Mouse (Mus musculus) limb, embryonic 12.5 days (tissue): ENCODE data around the gene Olfr299. TPM values are rescaled to one million over a fixed set of nuclear protein-coding genes. Genes with fewer than 3 reads are reported as not detected.

Experiments used
- ATAC-seq: fragments of 200-750 bp; cut with Nextera tagmentation; 2 replicates; pipeline ENCODE4 v1.8.0; 2017; ENCODE audit warnings: low read depth, moderate TSS enrichment; ENCODE audit not compliant: insufficient number of reproducible peaks, insufficient read depth, low FRiP score, low TSS enrichment
- H3K27ac ChIP-seq: fragments of 300-500 bp; sonication (generic); 2 replicates; pipeline ENCODE4 v1.5.1; 2016; ENCODE audit warnings: mild to moderate bottlenecking, moderate library complexity
- H3K27me3 ChIP-seq: fragments of 300-500 bp; sonication (generic); 2 replicates; pipeline ENCODE4 v1.6.1; 2016; ENCODE audit warnings: mild to moderate bottlenecking, moderate library complexity
- H3K36me3 ChIP-seq: fragments of 300-500 bp; sonication (generic); 2 replicates; pipeline ENCODE4 v1.6.1; 2016; ENCODE audit warnings: mild to moderate bottlenecking, moderate library complexity
- H3K4me1 ChIP-seq: fragments of 300-500 bp; sonication (generic); replicated peaks from 2 replicates; pipeline ENCODE4 v1.6.1; 2016
- H3K4me2 ChIP-seq: fragments of 300-500 bp; sonication (generic); 2 replicates; pipeline ENCODE4 v1.6.1; 2016; ENCODE audit warnings: mild to moderate bottlenecking, moderate library complexity
- H3K4me3 ChIP-seq: fragments of 300-500 bp; sonication (generic); replicated peaks from 2 replicates; pipeline ENCODE4 v1.5.1; 2016; ENCODE audit warnings: mild to moderate bottlenecking
- H3K9ac ChIP-seq: fragments of 300-500 bp; sonication (generic); replicated peaks from 2 replicates; pipeline ENCODE4 v1.6.1; 2016; ENCODE audit warnings: mild to moderate bottlenecking, moderate library complexity
- H3K9me3 ChIP-seq: fragments of 300-500 bp; sonication (generic); 2 replicates; pipeline ENCODE4 v1.6.1; 2016; ENCODE audit warnings: mild to moderate bottlenecking, moderate library complexity
- WGBS: fragments of 180-500 bp; shearing (Covaris S2); methylation state at CpG from one replicate; pipeline ENCODE4 v1.1.7; 2016; 5-methylcytosine and 5-hydroxymethylcytosine counted together
- polyA plus RNA-seq: library from polyadenylated mRNA; unstranded; fragments of >200 nt; fragmentation: Nextera tagmentation; extraction: Ambion mirVana; gene quantifications from 2 replicates; pipeline ENCODE4 v1.2.1, GENCODE M21; 2016

Olfr299 gene
- polyA plus RNA-seq = not detected in 2 replicates

- H3K9me3 ChIP-seq = no peaks in the 10 kb centered on the region
- no peak within 1 kb of the TSS for H3K4me2 ChIP-seq
- no peak for ATAC-seq
- H3K27me3 ChIP-seq = no peaks in the 10 kb centered on the region
- H3K4me1 ChIP-seq = no peaks in the 10 kb centered on the region
- H3K27ac ChIP-seq = no peak within 1 kb of the TSS
- H3K9ac ChIP-seq = no peak within 1 kb of the TSS
- no peaks in the 10 kb centered on the region for H3K36me3 ChIP-seq
- WGBS = 87% methylated on average over 1 of the region's 1 CpGs
- no peak within 1 kb of the TSS for H3K4me3 ChIP-seq
Observed at GRCm38 (mm10) chr7:86459621-86460020, at the start of gene Olfr299. TSS of gene Olfr299 (plus strand) at chr7:86459921.

GRCm38 (mm10) chr7:86492384-86492783 is 32.7 kb downstream of the Olfr299 start, which contains the start of gene Olfr298:
TSS of gene Olfr298 (minus strand) at chr7:86492484.
- Histone ChIP-seq H3K4me1 (no peaks in the 10 kb centered on the region), H3K36me3 (no peaks in the 10 kb centered on the region), H3K4me2 (no peak within 1 kb of the TSS), H3K9me3 (no peaks in the 10 kb centered on the region), H3K4me3 (no peak within 1 kb of the TSS), H3K27me3 (no peaks in the 10 kb centered on the region), H3K9ac (no peak within 1 kb of the TSS), H3K27ac (no peak within 1 kb of the TSS)
- WGBS = 94% methylated on average over 1 of the region's 1 CpGs
- ATAC-seq = no peak

Other genes starting within 250 kb of the Olfr299 start
- not detected in 2 replicates for gene Vmn2r76, start 213.6 kb upstream of the Olfr299 start, polyA plus RNA-seq
- not detected in 2 replicates for gene Olfr310, start 182.7 kb upstream of the Olfr299 start, polyA plus RNA-seq
- not detected in 2 replicates for gene Olfr309, start 146.2 kb upstream of the Olfr299 start, polyA plus RNA-seq
- not detected in 2 replicates for gene Olfr308, start 134.3 kb upstream of the Olfr299 start, polyA plus RNA-seq
- gene Olfr307, start 122.3 kb upstream of the Olfr299 start, polyA plus RNA-seq = not detected in 2 replicates
- gene Olfr305, start 93.0 kb upstream of the Olfr299 start, polyA plus RNA-seq = not detected in 2 replicates
- gene Olfr304, start 73.3 kb upstream of the Olfr299 start, polyA plus RNA-seq = not detected in 2 replicates
- gene Olfr303, start 62.1 kb upstream of the Olfr299 start, polyA plus RNA-seq = not detected in 2 replicates
- not detected in 2 replicates for gene Olfr301, start 56.1 kb upstream of the Olfr299 start, polyA plus RNA-seq
- gene Olfr298, start 32.6 kb downstream of the Olfr299 start, polyA plus RNA-seq = not detected in 2 replicates
- not detected in 2 replicates for gene Olfr297, start 60.0 kb downstream of the Olfr299 start, polyA plus RNA-seq
- gene Olfr295, start 123.9 kb downstream of the Olfr299 start, polyA plus RNA-seq = not detected in 2 replicates
- not detected in 2 replicates for gene Olfr294, start 156.7 kb downstream of the Olfr299 start, polyA plus RNA-seq
- not detected in 2 replicates for gene Olfr293, start 189.1 kb downstream of the Olfr299 start, polyA plus RNA-seq
- gene Olfr292, start 228.4 kb downstream of the Olfr299 start, polyA plus RNA-seq = not detected in 2 replicates